Mouse (Mus musculus): ENCODE results near the gene Reg2. TPM values are rescaled to one million over a fixed set of nuclear protein-coding genes. Genes with fewer than 3 reads are reported as not detected.
A peak's percentile ranks its signal among the peaks of the same experiment; 100 is the strongest.
"Not testable (repeated sequence)": the region's sequence is repeated elsewhere in the genome, so short reads cannot be mapped to it uniquely, and the experiment has no call there.

Reg2 gene
- polyA plus RNA-seq (2012; rRNA removed) = 0.14 TPM in 1 of 2 replicates, not detected in the other

DNA sequence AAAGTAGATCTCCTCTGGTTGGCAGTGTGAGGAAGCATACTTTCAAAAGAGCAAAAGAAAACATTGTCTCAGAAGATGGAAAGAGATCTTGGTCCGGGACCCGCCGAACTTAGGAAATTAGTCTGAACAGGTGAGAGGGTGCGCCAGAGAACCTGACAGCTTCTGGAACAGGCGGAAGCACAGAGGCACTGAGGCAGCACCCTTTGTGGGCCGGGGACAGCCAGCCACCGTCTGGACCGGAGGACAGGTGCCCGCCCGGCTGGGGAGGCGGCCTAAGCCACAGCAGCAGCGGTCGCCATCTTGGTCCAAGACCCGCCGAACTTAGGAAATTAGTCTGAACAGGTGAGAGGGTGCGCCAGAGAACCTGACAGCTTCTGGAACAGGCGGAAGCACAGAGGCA lies at the start of gene Reg2:
TSS of gene Reg2 (plus strand) at position 301 of the 400 bp plus-strand sequence.
- 98% methylated on average over 4 of the region's 17 CpGs for WGBS
- not testable (repeated sequence) for DNase-seq (ENCODE audit: low read depth, low spot score)

DNA sequence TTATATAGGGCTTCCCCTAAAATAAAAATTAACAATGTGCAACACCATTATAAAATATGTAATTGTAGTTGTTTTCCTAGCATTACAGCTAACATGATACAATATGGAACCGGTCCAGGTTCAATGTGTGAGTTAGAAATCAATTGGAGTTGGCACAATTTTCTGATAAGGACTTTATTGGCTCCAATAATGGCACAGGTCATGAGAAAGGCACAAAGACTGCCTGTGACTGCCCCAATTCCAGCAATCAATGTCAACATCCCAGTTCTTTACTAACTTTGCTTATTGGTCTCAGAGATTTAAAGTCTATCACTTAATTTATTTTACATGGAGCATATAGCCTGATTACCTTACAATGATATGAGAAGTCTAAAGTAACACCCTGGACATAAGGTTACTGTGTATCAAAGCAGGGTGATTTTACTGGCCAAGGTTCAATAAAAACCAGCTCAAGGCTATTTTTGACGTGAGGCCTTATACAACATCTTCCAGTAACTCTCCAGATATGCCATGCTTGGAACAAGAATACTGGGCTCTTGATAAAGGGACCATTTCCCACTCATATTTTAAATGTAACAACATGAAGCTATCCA lies 33.4 kb upstream of the Reg2 start:
- WGBS = 20% methylated on average over 2 of the region's 2 CpGs
- peak; percentile 22 for DNase-seq (ENCODE audit: low read depth, low spot score)

DNA sequence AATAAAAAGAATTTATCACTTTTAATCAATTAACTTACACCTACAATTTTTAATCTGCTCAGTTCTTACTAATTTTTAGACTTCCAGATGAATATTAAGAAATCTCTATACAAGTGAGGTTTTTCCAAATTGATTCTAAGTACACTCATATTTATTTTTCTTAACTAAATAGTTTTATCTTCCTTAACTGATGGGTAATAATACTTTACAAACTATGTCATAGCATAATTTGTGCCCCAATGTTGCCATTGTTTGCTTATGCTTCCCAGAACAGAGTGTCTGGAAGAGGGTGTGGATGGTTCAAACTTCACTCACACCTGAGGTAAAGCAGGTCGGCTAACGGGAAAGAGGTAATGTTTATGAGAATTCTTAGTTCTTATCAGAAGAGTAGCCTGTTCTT lies 25.1 kb upstream of the Reg2 start, which contains the start of gene Reg3b:
TSS of gene Reg3b (plus strand) at position 301 of the 400 bp plus-strand sequence.
- 28% methylated on average over 2 of the region's 2 CpGs for WGBS
- DNase-seq (ENCODE audit: low read depth, low spot score) = no peak

DNA sequence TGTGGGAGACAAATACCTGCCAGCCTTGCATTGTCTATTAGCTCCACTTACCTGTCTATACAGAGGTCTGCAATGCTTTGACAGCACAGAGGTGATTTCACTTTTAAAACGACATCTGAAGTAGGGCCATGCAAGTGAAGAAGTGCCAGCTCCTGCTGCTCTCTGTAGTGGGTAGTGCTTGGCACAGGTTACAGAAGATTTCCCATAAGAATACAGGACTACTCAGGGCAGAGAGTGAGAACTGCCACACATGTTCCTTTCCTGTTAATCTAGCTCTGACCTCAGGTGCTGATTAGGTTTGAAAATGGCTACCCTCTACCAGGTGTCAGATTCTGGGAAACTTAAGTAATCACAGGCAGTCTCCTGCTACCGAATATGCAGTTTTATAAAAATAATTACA lies 16.7 kb upstream of the Reg2 start, which contains the start of gene Reg3d:
TSS of gene Reg3d (minus strand) at position 101 of the 400 bp plus-strand sequence.
- DNase-seq (ENCODE audit: low read depth, low spot score) = no peak
- WGBS = 65% methylated on average over 2 of the region's 2 CpGs

- no peak for DNase-seq (ENCODE audit: low read depth, low spot score)
Measured at GRCm38 (mm10) chr6:78380409-78380808, 15.0 kb upstream of the Reg2 start, which contains the start of gene Reg3a. Reg3a (plus strand) TSS chr6:78380709.

- 69% methylated on average over 3 of the region's 3 CpGs for WGBS
- no peak for DNase-seq (ENCODE audit: low read depth, low spot score)
Measured at GRCm38 (mm10) chr6:78385609-78386008, 9.8 kb upstream of the Reg2 start.

- DNase-seq (ENCODE audit: low read depth, low spot score) = not testable (repeated sequence)
Measured at GRCm38 (mm10) chr6:78422411-78422810, 27.0 kb downstream of the Reg2 start, which contains the start of gene Reg1. Reg1 (plus strand) TSS chr6:78422711.

GRCm38 (mm10) chr6:78425497-78425896 lies 30.1 kb downstream of the Reg2 start:
- DNase-seq (ENCODE audit: low read depth, low spot score) = no peak
- WGBS = 49% methylated on average over 3 of the region's 3 CpGs

DNA sequence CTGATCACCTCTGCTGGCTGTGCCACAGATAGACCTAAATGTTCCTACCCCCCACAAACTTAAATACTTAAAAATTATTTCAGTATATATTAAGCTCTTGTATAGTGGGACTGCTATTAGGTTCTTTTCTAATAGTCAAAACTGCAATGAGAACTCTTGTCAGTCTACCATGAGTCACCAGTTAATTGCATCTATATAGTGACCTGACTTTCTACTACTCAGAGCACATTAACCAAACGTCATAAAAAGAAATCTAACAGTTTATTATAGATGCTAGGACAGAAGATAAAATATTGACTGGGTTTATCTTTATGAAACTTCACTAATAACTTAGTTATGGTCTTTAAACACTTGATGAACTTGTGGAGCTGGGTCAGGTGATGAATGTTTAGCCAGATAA lies 51.8 kb downstream of the Reg2 start:
- 19% methylated on average over 1 of the region's 1 CpGs for WGBS
- no peak for DNase-seq (ENCODE audit: low read depth, low spot score)

GRCm38 (mm10) chr6:78448409-78448808 lies 53.0 kb downstream of the Reg2 start:
- no peak for DNase-seq (ENCODE audit: low read depth, low spot score)

DNA sequence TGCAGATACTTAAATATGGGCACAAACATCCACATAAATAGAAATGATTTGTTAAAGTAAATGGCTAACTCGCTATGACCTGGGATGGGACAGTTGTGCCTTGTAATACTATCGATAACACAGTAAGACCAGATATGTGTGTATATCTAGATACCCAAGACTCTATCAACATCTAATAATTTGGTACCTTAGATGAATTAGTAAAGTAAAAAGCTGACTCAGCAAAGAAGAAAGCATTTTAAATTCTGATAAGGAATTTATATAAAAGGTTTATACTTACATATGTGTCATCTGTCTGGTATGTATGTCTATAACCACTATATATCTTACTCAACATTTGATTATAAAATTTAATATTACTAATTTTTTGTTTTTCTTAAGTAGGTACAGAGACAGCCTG lies 57.4 kb downstream of the Reg2 start:
- 92% methylated on average over 2 of the region's 2 CpGs for WGBS
- DNase-seq (ENCODE audit: low read depth, low spot score) = no peak

Other genes with a start within 250 kb of the Reg2 start
- 19,577 and 52,204 TPM in 2 replicates for gene Reg3b, start 25.0 kb upstream of the Reg2 start, polyA plus RNA-seq (2012; rRNA removed)
- 0.95 and 1.6 TPM in 2 replicates for gene Reg3d, start 16.8 kb upstream of the Reg2 start, polyA plus RNA-seq (2012; rRNA removed)
- 157 and 166 TPM in 2 replicates for gene Reg3a, start 14.9 kb upstream of the Reg2 start, polyA plus RNA-seq (2012; rRNA removed)
- gene Reg1, start 27.1 kb downstream of the Reg2 start, polyA plus RNA-seq (2012; rRNA removed) = 5.6 and 11.9 TPM in 2 replicates
- 7,614 and 24,841 TPM in 2 replicates for gene Reg3g, start 73.2 kb downstream of the Reg2 start, polyA plus RNA-seq (2012; rRNA removed)

Data from large intestine, adult 2 months (tissue).